Mouse (Mus musculus) spleen, embryonic (tissue): Measurements from ENCODE around the gene Stap1.

Experiments
- CTCF ChIA-PET: fragments of 350-600 bp; sonication (Branson Sonifier 250); formaldehyde crosslinking; loops from one replicate; lab custom pipeline; 2022; lab: Charles Lee

Stap1 gene

GRCm38 (mm10) chr5:86071538-86071937 is at the start of gene Stap1:
Gene Stap1, plus strand, starts transcription at chr5:86071746.
- CTCF ChIA-PET: interaction anchor here (0.7 kb wide), 4 partner anchors 14 to 33 kb away, joined by 3 to 5 read pairs (median 3); no protein-coding TSS in a partner anchor

DNA sequence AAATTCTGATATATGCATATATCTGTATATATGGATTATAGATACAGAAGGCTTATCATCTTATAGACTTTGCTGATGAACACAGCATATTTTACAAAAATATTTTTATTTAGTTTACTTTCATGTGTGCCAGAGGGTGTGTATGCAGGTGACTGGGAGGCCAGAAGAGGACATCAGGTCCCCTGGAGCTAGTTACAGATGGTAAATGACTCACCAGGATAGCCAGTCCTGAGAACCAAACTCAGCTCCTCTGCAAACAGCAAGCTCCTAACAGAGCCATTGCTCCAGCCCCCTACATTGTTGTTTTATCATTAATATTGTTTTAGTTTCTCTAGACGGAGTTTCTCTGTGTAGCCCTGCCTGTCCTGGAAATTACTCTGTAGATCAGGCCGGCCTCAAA is 41.7 kb upstream of the Stap1 start:
- CTCF ChIA-PET: no interaction called here

- CTCF ChIA-PET: interaction anchor here (0.6 kb wide), 1 partner anchor 98 kb away, joined by 23 read pairs; no protein-coding TSS in a partner anchor
Observed at GRCm38 (mm10) chr5:86063501-86063900, 8.0 kb upstream of the Stap1 start.

GRCm38 (mm10) chr5:86065101-86065875 is 6.3 kb upstream of the Stap1 start, which contains the start of gene Cenpc1:
Gene Cenpc1, minus strand, starts transcription at chr5:86065583.
- CTCF ChIA-PET: interaction anchor here (0.7 kb wide), 1 partner anchor 116 kb away, joined by 7 read pairs; no protein-coding TSS in a partner anchor

- CTCF ChIA-PET: interaction anchor here (0.5 to 0.6 kb wide), 2 partner anchors 34 to 66 kb away, joined by 3 to 4 read pairs; no protein-coding TSS in a partner anchor
Observed at GRCm38 (mm10) chr5:86065876-86066550, 5.5 kb upstream of the Stap1 start.

DNA sequence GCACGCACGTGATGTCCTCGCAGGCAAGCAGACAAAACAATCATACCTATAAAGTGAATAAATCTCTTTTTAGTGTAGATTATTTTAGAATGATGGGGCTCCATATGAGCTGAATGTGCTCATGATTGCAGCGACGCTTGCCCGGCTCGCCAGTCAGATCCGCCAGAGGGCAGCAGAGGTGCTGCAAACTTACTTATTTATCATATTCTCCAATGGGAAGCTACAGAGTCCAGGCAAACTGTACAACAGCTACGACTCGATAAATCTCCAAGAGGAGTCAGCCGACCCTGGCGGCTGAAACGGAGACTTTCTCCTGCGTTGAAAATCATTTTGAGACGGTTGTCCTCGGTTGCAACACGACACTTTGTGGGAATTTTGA is 5.0 kb upstream of the Stap1 start:
- CTCF ChIA-PET: interaction anchor here (0.5 to 0.9 kb wide), 3 partner anchors 34 to 66 kb away, joined by 3 to 4 read pairs (median 3); no protein-coding TSS in a partner anchor

- CTCF ChIA-PET: interaction anchor here (0.9 to 1.3 kb wide), 2 partner anchors 18 to 37 kb away, joined by 3 to 5 read pairs; no protein-coding TSS in a partner anchor
Observed at GRCm38 (mm10) chr5:86068451-86068850, 3.1 kb upstream of the Stap1 start.

GRCm38 (mm10) chr5:86069121-86069520 is 2.4 kb upstream of the Stap1 start:
- CTCF ChIA-PET: interaction anchor here (1.3 kb wide), 1 partner anchor 17 kb away, joined by 5 read pairs; no protein-coding TSS in a partner anchor

GRCm38 (mm10) chr5:86072756-86073386 is 1.3 kb downstream of the Stap1 start:
- CTCF ChIA-PET: interaction anchor here (0.9 to 1.2 kb wide), 2 partner anchors 12 to 34 kb away, joined by 3 to 4 read pairs; no protein-coding TSS in a partner anchor

- CTCF ChIA-PET: interaction anchor here (0.6 to 1.0 kb wide), 2 partner anchors 8 to 17 kb away, joined by 4 to 9 read pairs; no protein-coding TSS in a partner anchor
Observed at GRCm38 (mm10) chr5:86078720-86079334, 7.3 kb downstream of the Stap1 start.

DNA sequence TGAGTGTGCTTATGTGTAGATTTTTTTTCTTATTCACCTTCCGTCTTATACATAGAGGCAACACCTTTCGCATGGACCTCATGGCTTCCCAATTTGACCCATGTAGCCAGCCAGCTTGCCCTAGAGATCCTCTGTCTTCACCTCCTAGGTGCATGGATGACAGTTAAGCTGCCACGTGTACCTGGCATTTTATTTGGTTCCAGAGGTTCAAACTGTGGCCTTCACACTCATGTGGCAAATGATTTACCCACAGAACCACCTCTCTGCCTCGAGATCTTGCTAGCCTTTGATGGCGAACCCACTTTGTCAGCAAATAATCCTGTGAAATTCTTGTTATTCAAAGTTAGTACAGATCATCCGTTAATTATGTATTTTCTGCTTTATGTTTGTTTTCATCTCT is 12.4 kb downstream of the Stap1 start:
- CTCF ChIA-PET: no interaction called here

GRCm38 (mm10) chr5:86084979-86085378 is 13.4 kb downstream of the Stap1 start:
- CTCF ChIA-PET: interaction anchor here (0.5 to 1.1 kb wide), 3 partner anchors 9 to 11 kb away, joined by 3 to 4 read pairs (median 4); no protein-coding TSS in a partner anchor

DNA sequence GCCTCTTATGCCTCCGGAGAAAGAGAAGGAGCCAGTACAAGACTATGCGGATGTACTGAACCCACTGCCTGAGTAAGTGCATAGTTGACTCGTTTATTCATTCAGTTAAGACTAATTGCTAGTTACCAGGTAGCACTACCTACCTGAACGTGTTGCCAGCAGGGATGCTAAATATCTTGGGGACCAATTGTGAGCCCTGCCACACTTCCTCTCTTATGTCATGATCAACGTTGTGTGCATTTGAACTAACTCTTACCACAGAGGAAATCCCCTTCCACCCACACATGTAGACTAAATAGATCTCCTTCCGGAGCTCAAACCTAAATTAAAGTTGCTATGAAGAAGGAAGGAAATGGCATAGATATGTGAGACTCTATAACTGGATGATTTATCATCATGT is 15.2 kb downstream of the Stap1 start:
- CTCF ChIA-PET: interaction anchor here (1.1 to 1.9 kb wide), 3 partner anchors 8 to 18 kb away, joined by 3 to 5 read pairs (median 4); no protein-coding TSS in a partner anchor

DNA sequence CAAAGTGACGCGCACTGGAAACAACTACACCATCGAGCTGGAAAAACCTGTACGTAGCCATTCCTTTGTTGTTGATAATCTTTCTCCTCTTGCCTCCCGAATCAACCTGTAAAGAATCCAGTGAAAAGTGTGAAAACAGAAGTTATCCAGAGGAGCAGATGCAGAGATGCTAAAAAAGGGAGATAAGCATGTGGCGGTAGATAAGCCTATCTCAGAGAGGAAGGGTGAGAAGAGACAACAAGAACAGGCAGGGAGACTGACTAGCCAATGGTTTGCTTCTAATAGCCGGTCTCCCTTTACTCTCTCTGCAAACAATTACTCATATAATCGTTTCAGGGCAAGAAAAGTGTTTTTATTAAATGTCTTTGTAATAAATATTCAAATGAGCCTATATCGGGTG is 23.2 kb downstream of the Stap1 start:
- CTCF ChIA-PET: interaction anchor here (1.1 kb wide), 1 partner anchor 35 kb away, joined by 3 read pairs; no protein-coding TSS in a partner anchor

GRCm38 (mm10) chr5:86098988-86099387 is 27.4 kb downstream of the Stap1 start:
- CTCF ChIA-PET: interaction anchor here (0.5 to 1.2 kb wide), 2 partner anchors 16 to 25 kb away, joined by 3 read pairs; no protein-coding TSS in a partner anchor

DNA sequence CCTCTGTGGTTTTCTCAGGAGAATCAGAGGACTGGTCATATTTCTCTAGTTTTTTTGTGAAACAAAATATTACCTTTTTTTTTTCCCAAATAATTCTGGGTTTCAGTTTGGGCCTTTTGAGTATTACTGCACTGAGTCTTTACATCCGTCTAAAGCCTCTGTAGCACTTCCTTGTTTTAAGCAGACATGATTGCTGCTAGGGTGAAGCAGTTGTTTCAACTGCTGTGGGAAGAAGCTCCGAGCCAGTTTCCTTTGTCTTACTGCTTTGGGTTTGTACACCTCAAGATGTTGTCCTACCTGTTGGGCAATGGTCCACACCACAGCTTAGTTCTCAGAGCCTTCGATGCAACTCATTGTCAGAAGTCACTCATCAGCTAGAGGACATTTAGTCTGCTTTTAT is 29.1 kb downstream of the Stap1 start:
- CTCF ChIA-PET: interaction anchor here (1.2 kb wide), 1 partner anchor 35 kb away, joined by 4 read pairs; no protein-coding TSS in a partner anchor

DNA sequence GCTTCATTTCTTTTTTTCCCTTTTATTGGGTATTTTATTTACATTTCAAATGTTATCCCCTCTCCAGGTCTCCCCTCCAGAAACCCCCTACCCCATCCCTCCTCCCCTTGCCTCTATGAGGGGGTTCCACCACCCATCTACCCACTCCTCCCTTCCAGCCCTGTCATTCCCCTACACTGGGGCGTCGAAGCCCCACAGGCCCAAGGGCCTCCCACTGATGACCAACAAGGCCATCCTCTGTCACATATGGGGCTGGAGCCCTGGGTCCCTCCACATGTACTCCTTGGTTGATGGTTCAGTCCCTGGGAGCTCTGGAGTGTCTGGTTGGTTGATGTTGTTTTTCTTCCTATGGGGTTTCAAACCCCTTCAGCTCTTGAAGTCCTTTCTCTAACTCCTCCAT is 30.6 kb downstream of the Stap1 start:
- CTCF ChIA-PET: no interaction called here

- CTCF ChIA-PET: interaction anchor here (0.8 kb wide), 1 partner anchor 34 kb away, joined by 3 read pairs; no protein-coding TSS in a partner anchor
Observed at GRCm38 (mm10) chr5:86106610-86107009, 35.1 kb downstream of the Stap1 start.

DNA sequence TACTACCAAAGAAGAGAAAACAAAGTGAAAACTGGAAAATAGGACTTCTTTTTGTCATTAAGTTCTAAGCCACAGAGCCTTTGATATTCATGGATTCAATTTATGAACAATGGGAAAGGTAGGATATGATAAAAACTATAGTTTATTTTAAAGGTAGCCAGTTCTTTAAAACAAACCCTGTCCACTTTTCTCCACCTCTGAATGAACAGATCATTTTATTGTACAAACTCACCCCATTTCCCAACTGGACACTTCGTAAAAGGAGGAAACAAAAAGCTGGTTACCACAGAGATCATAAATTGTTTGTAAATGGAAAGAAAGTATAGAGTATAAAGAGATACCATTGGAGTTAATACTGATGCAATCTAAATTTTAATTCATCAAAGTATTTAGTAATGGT is 39.5 kb downstream of the Stap1 start:
- CTCF ChIA-PET: no interaction called here

DNA sequence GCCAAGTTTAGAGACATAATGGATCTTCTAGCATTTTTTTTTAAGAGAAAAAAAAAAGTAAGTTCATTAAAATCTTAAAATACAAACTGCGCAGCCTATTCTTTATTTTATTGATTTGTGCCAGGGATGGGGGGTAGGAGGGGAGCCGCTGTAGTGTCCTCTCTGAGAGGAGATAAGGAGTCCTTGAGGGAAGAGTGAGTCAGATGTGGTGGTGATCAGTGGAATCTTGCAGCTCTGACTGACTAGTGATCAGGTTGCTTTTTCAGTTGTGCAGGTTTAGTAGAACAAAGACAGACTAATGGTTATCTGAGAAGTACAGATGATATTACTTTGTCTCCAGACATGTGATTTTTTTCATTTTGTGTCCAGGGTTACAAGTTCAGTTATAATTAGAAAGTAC is 41.5 kb downstream of the Stap1 start:
- CTCF ChIA-PET: no interaction called here
